Mouse (Mus musculus) gastrocnemius, adult 2 months (tissue): ENCODE results near the gene Eif6. TPM values are rescaled to one million over a fixed set of nuclear protein-coding genes. Genes with fewer than 3 reads are reported as not detected.

Experiments used
- DNase-seq: peaks from one replicate; pipeline ENCODE4 v3.0.0; 2022
- H3K27ac ChIP-seq: fragments of 200-600 bp; 2 replicates; pipeline ENCODE4 v1.8.1; 2022; ENCODE audit warnings: mild to moderate bottlenecking
- H3K4me3 ChIP-seq: fragments of 200-600 bp; 2 replicates; pipeline ENCODE4 v1.8.1; 2022; ENCODE audit warnings: mild to moderate bottlenecking, moderate library complexity
- CTCF ChIP-seq: fragments of 200-600 bp; IDR thresholded peaks from 2 replicates; pipeline ENCODE4 v1.8.1; 2022; ENCODE audit warnings: antibody characterized with exemption, mild to moderate bottlenecking, moderate library complexity
- intact Hi-C: fragments of 180-260 bp; cut with DNase I; formaldehyde crosslinking; loops from one replicate; pipeline ENCODE4 v1.15.1; 2025
- long read RNA-seq, 2 experiments: library from polyadenylated mRNA; stranded (forward); transcript quantifications; one replicate each; pipeline ENCODE4 v2.0.0; 2021
- total RNA-seq, 2 experiments: library from RNA; stranded (reverse); gene quantifications; 2 replicates each; pipeline ENCODE4 v1.2.3; 2021

Gene Eif6
- total RNA-seq: 10 to 100 TPM; 41.0 to 46.7 TPM
- long read RNA-seq, experiment 1, transcript Eif6-201 (6 exons, 1,500 nt): major isoform, 69 of 74 reads
- long read RNA-seq, experiment 1, partial matches to known transcripts: 3 of 74 reads
- long read RNA-seq, experiment 1, other reads (novel, unspliced or antisense): 1 of 74 reads
- long read RNA-seq, experiment 2, transcript Eif6-201 (6 exons, 1,500 nt): major isoform, 66 of 67 reads
- long read RNA-seq, experiment 2, partial matches to known transcripts: 1 of 67 reads
- long read RNA-seq, experiment 2, other reads (novel, unspliced or antisense): 0 of 67 reads

DNA sequence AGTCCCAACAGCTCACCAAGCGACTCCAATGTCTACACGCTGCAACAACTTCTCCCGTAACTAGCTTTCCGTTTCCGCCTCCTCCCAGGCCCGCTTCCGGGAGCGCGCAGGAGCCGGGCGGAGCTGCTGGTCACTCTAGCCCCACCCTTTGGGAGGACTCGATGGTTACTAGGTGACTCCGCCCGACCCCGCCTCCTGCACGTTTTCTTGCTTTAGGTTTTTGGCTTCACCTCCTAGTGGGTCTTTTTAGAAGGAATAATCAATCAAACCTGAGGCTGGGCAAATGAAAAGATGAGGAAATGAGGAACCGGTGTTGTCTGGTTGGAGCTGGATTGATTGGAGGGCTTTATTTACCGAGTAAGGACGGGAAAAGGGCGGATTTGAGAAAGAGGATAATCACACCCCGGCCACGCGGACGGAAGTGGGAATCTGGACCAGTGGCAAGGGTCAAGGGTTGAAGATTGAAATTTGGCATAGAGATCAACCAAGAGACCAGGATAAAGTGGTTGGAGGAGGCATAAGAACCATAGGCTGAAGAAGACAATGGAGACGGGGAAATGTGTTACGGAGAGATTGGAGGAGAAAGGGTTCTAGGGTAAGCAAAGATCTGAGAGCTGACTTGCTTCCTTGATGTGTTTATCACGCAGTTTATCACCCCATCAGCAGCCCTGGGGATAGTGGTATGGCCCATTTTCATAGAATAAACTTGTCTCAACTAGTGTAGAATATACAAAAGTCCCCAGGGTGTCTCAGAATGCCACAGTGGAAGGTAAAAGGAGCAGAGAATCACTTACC lies at the start of gene Eif6:
Eif6 (minus strand) TSS at position 296 of the 795 bp plus-strand sequence.
- H3K4me3 ChIP-seq: peak within 1 kb of the TSS; percentile 95
- DNase-seq: peak; percentile 90
- intact Hi-C loops: no loop called here
- no peak for TF ChIP-seq CTCF
- H3K27ac ChIP-seq: peak within 1 kb of the TSS; percentile 87

DNA sequence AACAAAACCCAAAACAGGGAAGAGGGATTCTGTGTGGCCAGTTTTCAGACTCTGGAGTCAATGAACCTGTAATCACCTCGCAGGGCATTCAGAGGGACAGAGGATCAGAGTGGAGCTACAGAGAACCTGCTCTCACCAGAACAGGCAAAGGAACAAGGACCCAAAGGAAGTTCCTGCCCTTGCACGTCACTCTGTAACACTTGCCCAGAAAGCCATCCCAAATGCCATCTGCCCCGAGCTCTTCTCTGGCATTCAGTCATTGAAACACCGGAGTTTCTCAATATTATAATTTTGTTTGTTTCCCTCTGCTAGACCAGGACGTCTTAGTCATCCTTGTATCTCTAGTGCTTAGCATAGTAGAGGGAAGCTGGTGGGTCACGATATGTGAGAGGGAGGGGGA lies 46.9 kb upstream of the Eif6 start:
- no peak for DNase-seq
- no peak overlapping the region for H3K27ac ChIP-seq
- intact Hi-C loops: no loop called here
- no peak for TF ChIP-seq CTCF
- no peak overlapping the region for H3K4me3 ChIP-seq

DNA sequence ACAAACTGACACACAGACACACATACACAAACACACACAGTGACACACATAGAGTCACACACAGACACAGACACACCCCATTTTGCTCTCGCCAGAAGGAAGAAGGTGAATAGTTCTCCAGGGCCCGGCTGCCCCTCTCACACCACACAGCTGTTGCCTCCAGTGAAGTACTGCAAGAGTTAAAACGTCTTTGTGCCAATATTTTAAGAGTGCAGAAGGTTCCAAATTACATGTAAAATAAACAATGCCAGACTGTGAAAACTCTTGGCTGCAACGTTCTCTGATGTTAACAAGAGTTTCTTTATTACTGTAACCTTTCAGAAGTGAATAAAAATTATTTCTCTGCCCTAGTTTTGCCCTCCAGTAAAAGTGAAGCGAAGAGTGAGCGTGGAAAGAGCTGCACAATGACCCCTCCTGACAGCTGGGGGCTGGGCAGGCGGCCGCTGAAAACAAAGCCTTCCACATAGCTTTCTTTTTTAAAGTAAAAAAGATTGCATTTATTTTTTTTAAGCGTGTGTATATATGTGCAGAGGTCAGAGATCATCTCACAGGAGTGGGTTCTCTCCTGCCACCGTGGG lies 46.3 kb upstream of the Eif6 start:
- intact Hi-C loops: no loop called here
- TF ChIP-seq CTCF: no peak
- Histone ChIP-seq H3K27ac (no peak overlapping the region), H3K4me3 (no peak overlapping the region)
- DNase-seq: no peak

DNA sequence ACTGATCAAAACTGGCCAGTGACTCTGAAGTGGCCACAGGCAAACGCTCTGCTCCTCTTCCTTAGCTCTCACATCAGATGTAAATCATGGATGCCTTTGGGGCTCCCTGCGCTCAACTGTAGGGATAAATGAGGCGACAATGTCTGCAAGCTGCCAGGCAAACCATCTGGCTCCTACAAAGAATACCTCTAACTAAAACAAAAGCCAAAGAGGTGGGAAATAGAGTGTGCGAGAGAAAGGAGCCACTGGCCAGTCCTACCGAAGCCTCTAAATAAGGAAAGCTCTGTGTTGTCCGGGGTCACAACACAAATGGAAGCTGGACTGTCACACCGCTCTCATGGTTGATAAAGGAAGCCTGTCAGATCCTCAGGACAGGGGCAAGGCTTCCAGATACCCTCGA lies 45.8 kb upstream of the Eif6 start:
- no peak for DNase-seq
- intact Hi-C loops: no loop called here
- no peak overlapping the region for H3K27ac ChIP-seq
- H3K4me3 ChIP-seq: no peak overlapping the region
- no peak for TF ChIP-seq CTCF

DNA sequence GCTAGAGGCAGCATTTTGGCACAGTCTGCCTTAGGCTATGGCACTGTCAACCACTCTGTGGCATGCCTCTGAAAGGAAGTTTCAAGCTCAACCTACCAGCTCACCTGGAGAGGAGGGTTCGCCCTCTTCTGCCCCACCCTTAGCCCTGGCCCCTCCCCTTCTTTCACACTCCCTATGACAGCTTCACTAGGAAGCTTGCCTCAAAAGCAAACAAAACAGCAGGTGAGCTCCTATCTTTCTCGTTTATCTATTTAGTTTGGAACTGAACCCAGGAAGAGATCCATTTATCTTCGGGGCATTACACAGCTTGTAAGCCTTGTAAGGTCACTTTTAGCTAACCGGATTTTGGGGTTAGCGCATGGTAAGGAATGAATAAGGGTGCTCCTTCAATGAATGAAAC lies 43.0 kb upstream of the Eif6 start:
- Histone ChIP-seq H3K27ac (no peak overlapping the region), H3K4me3 (no peak overlapping the region)
- TF ChIP-seq CTCF: no peak
- intact Hi-C loops: no loop called here
- no peak for DNase-seq

DNA sequence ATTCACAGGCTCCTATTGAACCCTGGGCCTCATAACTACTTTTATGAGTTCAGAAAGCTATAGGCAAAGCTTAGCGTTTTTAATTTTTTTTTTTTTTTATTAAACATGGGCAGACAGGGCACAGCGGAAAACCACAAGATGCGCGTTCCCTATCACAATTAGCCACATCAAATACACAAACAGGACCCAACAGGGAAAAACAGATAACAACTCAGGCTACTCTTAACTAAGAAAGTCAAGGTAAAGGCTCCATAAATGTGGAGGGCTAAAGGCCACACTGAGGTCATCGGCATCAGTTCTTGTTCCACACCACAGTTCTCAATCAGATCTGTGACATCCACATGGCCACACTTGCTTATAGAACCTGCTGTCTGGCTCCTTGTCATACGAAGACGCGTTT lies 41.6 kb upstream of the Eif6 start:
- intact Hi-C loops: no loop called here
- DNase-seq: no peak
- TF ChIP-seq CTCF: no peak
- Histone ChIP-seq H3K27ac (no peak overlapping the region), H3K4me3 (no peak overlapping the region)

DNA sequence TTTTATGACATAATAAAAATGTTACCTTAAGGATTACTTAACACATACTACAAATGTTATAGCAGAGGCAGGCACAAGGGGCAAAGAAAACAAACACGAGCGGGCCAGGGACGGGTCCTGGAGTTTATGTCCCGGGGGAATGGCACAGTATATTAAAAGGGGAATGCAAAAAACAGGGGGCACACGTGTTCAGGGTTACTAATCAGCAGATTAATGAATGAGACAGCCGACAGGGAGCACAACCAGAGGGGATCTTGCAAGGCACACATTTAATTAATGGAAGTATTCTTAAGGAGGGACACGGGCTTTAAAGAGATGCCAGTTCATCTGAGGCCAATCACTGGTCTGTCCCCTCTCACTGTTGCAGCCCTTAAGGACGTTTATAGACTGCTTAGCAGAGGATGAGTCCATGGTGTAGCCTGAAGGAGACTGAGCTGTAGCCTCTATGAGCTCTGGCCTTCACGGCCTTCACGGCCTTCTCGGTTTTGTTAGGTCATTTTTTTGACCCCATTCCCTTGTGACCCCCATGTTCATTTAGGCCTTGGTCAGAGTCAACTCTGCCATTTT lies 36.7 kb upstream of the Eif6 start:
- H3K27ac ChIP-seq: no peak overlapping the region
- intact Hi-C loops: no loop called here
- H3K4me3 ChIP-seq: no peak overlapping the region
- no peak for DNase-seq
- no peak for TF ChIP-seq CTCF

DNA sequence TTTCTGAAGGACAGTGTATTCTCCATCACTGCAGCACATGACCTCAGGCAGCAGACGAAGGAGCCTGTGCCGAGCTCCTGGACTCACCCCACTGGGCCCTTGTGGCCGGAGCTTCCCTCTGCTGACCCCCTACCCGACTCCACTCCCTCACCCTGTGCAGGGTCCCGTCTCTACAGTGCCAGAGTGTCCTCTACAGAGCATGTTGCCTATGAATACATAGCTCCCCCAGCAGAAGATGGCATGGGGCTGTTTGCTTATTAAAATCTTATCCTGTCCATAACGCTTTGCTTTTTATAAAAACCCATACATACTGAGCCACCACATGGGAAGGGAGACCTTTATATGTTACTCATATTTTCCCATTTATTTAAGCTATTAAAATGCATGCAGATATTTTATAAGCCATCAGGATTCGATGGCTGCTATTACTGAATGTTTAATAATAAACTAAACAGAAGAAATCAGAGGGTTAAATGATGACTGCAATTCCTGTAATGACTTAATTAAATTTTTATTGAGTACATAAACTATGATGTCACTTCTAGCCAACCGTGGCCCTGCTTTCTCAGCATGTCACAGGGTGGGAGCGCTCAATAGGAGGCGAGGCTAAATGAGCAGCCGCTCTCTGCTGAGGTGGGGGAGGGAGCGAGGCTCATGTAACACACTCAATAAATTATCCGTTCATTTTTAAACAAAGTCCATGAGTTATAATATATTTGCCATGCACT lies 36.0 kb upstream of the Eif6 start:
- intact Hi-C loops: no loop called here

DNA sequence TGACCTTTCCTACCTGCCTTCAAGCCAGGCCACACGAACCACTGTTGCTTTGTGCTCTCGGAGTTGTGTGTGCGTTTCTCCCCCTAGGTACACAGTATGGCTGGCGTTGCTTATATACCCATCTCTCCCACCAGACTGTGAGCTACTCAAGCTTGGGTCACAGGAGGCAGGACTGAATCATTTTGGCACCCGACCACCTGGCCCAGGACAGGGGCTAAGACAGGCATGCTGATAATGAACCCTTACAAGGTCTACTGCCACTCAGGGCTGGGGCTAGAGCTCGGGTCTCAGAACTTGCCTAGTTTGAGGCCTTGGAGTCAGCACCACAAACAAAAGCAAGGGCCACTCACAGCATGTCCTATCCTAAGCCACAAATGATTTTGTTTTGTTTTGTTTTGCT lies 34.9 kb upstream of the Eif6 start:
- no peak for DNase-seq
- no peak for TF ChIP-seq CTCF
- intact Hi-C loops: no loop called here
- Histone ChIP-seq H3K4me3 (no peak overlapping the region), H3K27ac (no peak overlapping the region)

More for the DNA sequence above, 36.0 kb upstream of the Eif6 start:
- DNase-seq: no peak
- Histone ChIP-seq H3K27ac (no peak overlapping the region), H3K4me3 (no peak overlapping the region)
- no peak for TF ChIP-seq CTCF

DNA sequence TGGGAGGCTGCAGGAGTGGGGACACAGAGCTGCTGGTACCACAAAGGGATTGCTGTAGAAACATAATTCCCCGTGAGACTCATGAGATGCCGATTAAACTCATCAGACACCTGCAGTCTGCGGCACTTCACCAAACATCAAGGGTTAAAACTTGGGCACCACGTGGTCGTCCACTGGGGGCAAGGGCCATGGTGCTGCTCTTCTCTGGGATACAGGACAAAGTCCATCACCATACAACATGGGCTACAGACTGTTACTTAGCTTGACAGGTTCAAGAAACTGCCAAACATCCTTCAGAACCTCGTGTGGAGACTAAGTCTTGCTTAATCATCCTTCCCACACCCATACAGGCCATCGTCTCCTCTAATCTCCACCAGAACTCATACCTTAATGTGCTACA lies 33.4 kb upstream of the Eif6 start:
- intact Hi-C loops: no loop called here
- no peak for TF ChIP-seq CTCF
- DNase-seq: no peak
- Histone ChIP-seq H3K4me3 (no peak overlapping the region), H3K27ac (no peak overlapping the region)

DNA sequence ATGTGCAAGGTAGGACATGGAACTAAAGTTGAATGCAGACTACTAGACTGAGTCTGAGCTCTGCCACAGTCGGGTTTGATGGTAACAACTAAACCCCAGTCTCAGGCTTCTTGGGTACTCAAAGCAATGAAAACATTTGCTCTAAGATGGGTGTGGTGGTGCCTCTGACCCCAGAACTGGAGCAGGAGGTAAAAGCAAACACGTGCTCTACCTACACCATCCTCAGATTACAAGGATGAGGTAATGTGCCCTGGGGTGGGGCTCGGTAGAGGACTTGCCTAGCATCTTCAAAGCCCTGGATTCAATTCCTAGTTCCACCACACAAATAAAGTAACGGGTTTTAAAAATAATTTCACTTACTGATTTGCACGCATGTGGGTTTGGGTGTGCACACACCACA lies 25.8 kb upstream of the Eif6 start:
- no peak for TF ChIP-seq CTCF
- no peak overlapping the region for H3K4me3 ChIP-seq
- DNase-seq: no peak
- intact Hi-C loops: no loop called here
- H3K27ac ChIP-seq: no peak overlapping the region

DNA sequence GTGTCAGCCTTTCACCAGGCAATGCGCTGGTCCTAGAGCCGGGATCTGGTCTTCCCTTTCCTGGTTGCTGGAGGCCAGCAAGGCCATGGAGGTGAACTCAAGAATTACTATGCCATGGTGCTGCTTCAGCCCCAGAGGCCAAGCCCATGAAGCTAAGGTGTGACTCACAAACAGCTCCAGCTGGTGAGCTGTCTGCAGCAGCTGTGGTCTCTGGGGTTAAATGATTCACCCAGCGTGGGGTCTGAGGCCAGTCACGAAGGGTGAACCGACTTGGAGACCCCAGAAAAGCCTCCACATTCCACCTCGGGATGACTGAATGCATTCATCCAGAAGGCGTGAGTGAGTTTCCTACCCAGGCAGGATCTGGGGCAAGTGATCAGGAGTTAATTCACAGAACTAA lies 23.4 kb upstream of the Eif6 start:
- TF ChIP-seq CTCF: no peak
- intact Hi-C loops: no loop called here
- Histone ChIP-seq H3K27ac (no peak overlapping the region), H3K4me3 (no peak overlapping the region)
- no peak for DNase-seq
